Mouse (Mus musculus): ENCODE measurements around the gene Macf1.
A peak's percentile ranks its signal among the peaks of the same experiment; 100 is the strongest.

Macf1 gene

GRCm38 (mm10) chr4:123422828-123423227, 261.3 kb downstream of the Macf1 start:
- H3K36me3 ChIP-seq (ENCODE audit: insufficient read depth, low read length), result peaks cover 36% of the 10 kb centered on the region; the same call in 1 of the 2 replicates
- no peaks in the 10 kb centered on the region for H3K27me3 ChIP-seq (ENCODE audit: insufficient read depth, low read length)
- no peak overlapping the region for H3K4me3 ChIP-seq (replicated peaks; ENCODE audit: low read length)
- peaks cover 30% of the 10 kb centered on the region for H3K4me1 ChIP-seq (replicated peaks; ENCODE audit: low read depth, low read length)
- no peaks in the 10 kb centered on the region for H3K9me3 ChIP-seq (ENCODE audit: low read length)
- TF ChIP-seq POU5F1 (IDR thresholded peaks at IDR 0.05; ENCODE audit: borderline replicate concordance, low read length) (no peak), NANOG (IDR thresholded peaks at IDR 0.05; ENCODE audit: borderline replicate concordance, low read length) (no peak), CTCF (conservative IDR thresholded peaks at IDR 0.05; ENCODE audit: low read length) (no peak)

DNA sequence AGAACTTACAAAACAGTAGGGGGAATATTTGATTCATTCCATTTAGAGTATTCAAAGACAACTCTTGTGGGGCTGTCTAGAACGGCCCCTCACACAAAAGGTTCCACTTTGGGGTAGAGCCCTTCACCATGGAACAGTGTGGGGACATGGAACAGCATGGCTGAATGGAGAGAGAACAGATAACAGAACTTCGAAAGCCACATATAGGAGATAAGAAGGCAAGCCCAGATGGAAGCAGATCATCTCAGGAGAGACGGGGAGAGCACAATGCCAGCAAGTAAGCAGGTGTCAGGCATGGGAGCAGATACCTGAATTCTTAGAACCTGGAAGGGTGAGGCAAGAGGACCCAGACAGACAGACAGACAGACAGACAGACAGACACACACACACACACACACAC, 266.1 kb downstream of the Macf1 start:
- no peaks in the 10 kb centered on the region for H3K27me3 ChIP-seq (ENCODE audit: insufficient read depth, low read length)
- H3K4me3 ChIP-seq (replicated peaks; ENCODE audit: low read length), result no peak overlapping the region
- H3K36me3 ChIP-seq (ENCODE audit: insufficient read depth, low read length), result peaks cover 16% of the 10 kb centered on the region; the same call in 1 of the 2 replicates
- peaks cover 6% of the 10 kb centered on the region for H3K4me1 ChIP-seq (replicated peaks; ENCODE audit: low read depth, low read length)
- H3K9me3 ChIP-seq (ENCODE audit: low read length), result no peaks in the 10 kb centered on the region
- TF ChIP-seq NANOG (IDR thresholded peaks at IDR 0.05; ENCODE audit: borderline replicate concordance, low read length) (no peak), CTCF (conservative IDR thresholded peaks at IDR 0.05; ENCODE audit: low read length) (no peak), POU5F1 (IDR thresholded peaks at IDR 0.05; ENCODE audit: borderline replicate concordance, low read length) (no peak)

GRCm38 (mm10) chr4:123417478-123417877, 266.7 kb downstream of the Macf1 start:
- TF ChIP-seq CTCF (conservative IDR thresholded peaks at IDR 0.05; ENCODE audit: low read length) (no peak), NANOG (IDR thresholded peaks at IDR 0.05; ENCODE audit: borderline replicate concordance, low read length) (no peak), POU5F1 (IDR thresholded peaks at IDR 0.05; ENCODE audit: borderline replicate concordance, low read length) (no peak)
- Histone ChIP-seq H3K9me3 (ENCODE audit: low read length) (no peaks in the 10 kb centered on the region), H3K36me3 (ENCODE audit: insufficient read depth, low read length) (0 out of 2 replicates have a peak, but pooled peaks cover 12% of the 10 kb centered on the region), H3K4me1 (replicated peaks; ENCODE audit: low read depth, low read length) (peaks cover 7% of the 10 kb centered on the region), H3K27me3 (ENCODE audit: insufficient read depth, low read length) (no peaks in the 10 kb centered on the region), H3K4me3 (replicated peaks; ENCODE audit: low read length) (no peak overlapping the region)

GRCm38 (mm10) chr4:123416829-123417228, 267.3 kb downstream of the Macf1 start:
- H3K27me3 ChIP-seq (ENCODE audit: insufficient read depth, low read length), result no peaks in the 10 kb centered on the region
- H3K9me3 ChIP-seq (ENCODE audit: low read length), result no peaks in the 10 kb centered on the region
- 0 out of 2 replicates have a peak, but pooled peaks cover 12% of the 10 kb centered on the region for H3K36me3 ChIP-seq (ENCODE audit: insufficient read depth, low read length)
- H3K4me3 ChIP-seq (replicated peaks; ENCODE audit: low read length), result no peak overlapping the region
- TF ChIP-seq POU5F1 (IDR thresholded peaks at IDR 0.05; ENCODE audit: borderline replicate concordance, low read length) (no peak), CTCF (conservative IDR thresholded peaks at IDR 0.05; ENCODE audit: low read length) (no peak), NANOG (IDR thresholded peaks at IDR 0.05; ENCODE audit: borderline replicate concordance, low read length) (no peak)
- H3K4me1 ChIP-seq (replicated peaks; ENCODE audit: low read depth, low read length), result peaks cover 9% of the 10 kb centered on the region

DNA sequence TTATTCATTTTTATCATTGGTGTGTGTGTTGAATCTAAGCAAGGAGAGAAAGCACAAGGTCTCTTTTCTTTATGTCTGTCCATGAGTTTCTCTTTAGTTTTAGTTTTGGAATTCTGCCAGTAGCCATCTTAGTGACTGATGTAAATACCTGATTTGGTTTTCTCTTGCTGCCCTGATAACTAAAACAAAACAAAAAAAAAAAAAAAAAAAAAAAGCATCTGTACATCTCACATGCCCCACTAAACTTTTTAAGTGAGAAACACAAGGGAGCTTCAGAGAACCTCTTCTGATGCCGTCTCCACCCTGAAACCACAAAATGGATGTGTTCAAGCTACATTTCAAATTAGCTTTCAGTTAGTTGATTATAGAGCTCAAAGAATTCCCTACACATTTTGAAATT, 268.6 kb downstream of the Macf1 start:
- TF ChIP-seq POU5F1 (IDR thresholded peaks at IDR 0.05; ENCODE audit: borderline replicate concordance, low read length), result no peak
- TF ChIP-seq NANOG (IDR thresholded peaks at IDR 0.05; ENCODE audit: borderline replicate concordance, low read length), result no peak
- no peaks in the 10 kb centered on the region for H3K9me3 ChIP-seq (ENCODE audit: low read length)
- no peak overlapping the region for H3K4me3 ChIP-seq (replicated peaks; ENCODE audit: low read length)
- H3K27me3 ChIP-seq (ENCODE audit: insufficient read depth, low read length), result no peaks in the 10 kb centered on the region
- H3K4me1 ChIP-seq (replicated peaks; ENCODE audit: low read depth, low read length), result peaks cover 16% of the 10 kb centered on the region
- H3K36me3 ChIP-seq (ENCODE audit: insufficient read depth, low read length), result 0 out of 2 replicates have a peak, but pooled peaks cover 12% of the 10 kb centered on the region

GRCm38 (mm10) chr4:123413876-123414275, 270.3 kb downstream of the Macf1 start:
- TF ChIP-seq POU5F1 (IDR thresholded peaks at IDR 0.05; ENCODE audit: borderline replicate concordance, low read length) (no peak), NANOG (IDR thresholded peaks at IDR 0.05; ENCODE audit: borderline replicate concordance, low read length) (no peak), CTCF (conservative IDR thresholded peaks at IDR 0.05; ENCODE audit: low read length) (no peak)
- H3K4me3 ChIP-seq (replicated peaks; ENCODE audit: low read length), result no peak overlapping the region
- peaks cover 27% of the 10 kb centered on the region for H3K36me3 ChIP-seq (ENCODE audit: insufficient read depth, low read length)
- H3K4me1 ChIP-seq (replicated peaks; ENCODE audit: low read depth, low read length), result peaks cover 20% of the 10 kb centered on the region
- no peaks in the 10 kb centered on the region for H3K9me3 ChIP-seq (ENCODE audit: low read length)
- no peaks in the 10 kb centered on the region for H3K27me3 ChIP-seq (ENCODE audit: insufficient read depth, low read length)

DNA sequence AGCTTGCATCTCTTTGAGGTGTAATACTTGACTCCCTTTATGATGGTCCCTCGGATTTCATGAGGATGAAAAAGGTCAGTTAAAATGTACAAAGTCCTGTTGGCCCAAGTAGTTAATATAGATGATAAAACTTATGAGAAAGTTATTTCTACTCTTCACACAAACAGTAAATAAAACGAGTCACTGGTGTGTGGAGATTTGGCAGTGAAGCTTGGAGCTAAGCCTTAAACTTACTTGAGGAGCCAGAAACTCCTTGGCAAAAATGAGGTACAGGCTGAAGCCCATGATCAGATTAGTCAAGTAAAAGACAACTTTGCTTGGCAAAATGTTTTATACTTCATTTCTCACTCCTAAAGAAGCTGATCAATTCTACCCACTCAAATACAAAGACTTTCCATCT, 271.2 kb downstream of the Macf1 start:
- peaks cover 36% of the 10 kb centered on the region for H3K36me3 ChIP-seq (ENCODE audit: insufficient read depth, low read length)
- no peaks in the 10 kb centered on the region for H3K9me3 ChIP-seq (ENCODE audit: low read length)
- H3K4me1 ChIP-seq (replicated peaks; ENCODE audit: low read depth, low read length), result peaks cover 20% of the 10 kb centered on the region
- H3K27me3 ChIP-seq (ENCODE audit: insufficient read depth, low read length), result no peaks in the 10 kb centered on the region
- TF ChIP-seq CTCF (conservative IDR thresholded peaks at IDR 0.05; ENCODE audit: low read length) (no peak), POU5F1 (IDR thresholded peaks at IDR 0.05; ENCODE audit: borderline replicate concordance, low read length) (no peak)
- peak overlapping the region; percentile 90; the same call in 1 of the 2 replicates for H3K4me3 ChIP-seq (replicated peaks; ENCODE audit: low read length)

DNA sequence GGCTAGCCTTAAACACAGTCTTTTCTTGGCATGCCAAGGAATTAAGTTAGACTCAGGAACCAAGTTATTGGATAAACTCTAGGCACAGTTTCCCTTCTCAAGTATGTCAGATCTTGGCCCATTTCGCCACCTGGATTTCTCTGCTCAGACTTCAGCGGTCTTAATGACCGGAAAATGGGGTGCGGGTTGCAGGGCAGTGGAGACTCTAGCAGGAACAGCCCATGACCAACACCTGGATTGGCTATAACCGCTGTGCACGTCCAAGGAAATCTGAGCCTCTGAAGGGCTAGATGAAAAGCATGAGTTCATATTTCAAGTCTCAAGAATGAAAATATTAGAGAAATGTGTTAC, 271.7 kb downstream of the Macf1 start:
- H3K27me3 ChIP-seq (ENCODE audit: insufficient read depth, low read length), result no peaks in the 10 kb centered on the region
- H3K9me3 ChIP-seq (ENCODE audit: low read length), result no peaks in the 10 kb centered on the region
- peak overlapping the region; percentile 90 for H3K4me3 ChIP-seq (replicated peaks; ENCODE audit: low read length)
- H3K4me1 ChIP-seq (replicated peaks; ENCODE audit: low read depth, low read length), result peaks cover 22% of the 10 kb centered on the region
- TF ChIP-seq CTCF (conservative IDR thresholded peaks at IDR 0.05; ENCODE audit: low read length) (no peak), NANOG (IDR thresholded peaks at IDR 0.05; ENCODE audit: borderline replicate concordance, low read length) (no peak), POU5F1 (IDR thresholded peaks at IDR 0.05; ENCODE audit: borderline replicate concordance, low read length) (no peak)
- H3K36me3 ChIP-seq (ENCODE audit: insufficient read depth, low read length), result peaks cover 41% of the 10 kb centered on the region

Data from E14TG2a.4 (cell line).